Mouse (Mus musculus) left cerebral cortex, adult 2 months (tissue): ENCODE data around the gene Pcca. TPM values are rescaled to one million over a fixed set of nuclear protein-coding genes. Genes with fewer than 3 reads are reported as not detected.
A peak's percentile ranks its signal among the peaks of the same experiment; 100 is the strongest.
"Not testable (repeated sequence)": the region's sequence is repeated elsewhere in the genome, so short reads cannot be mapped to it uniquely, and the experiment has no call there.

Experiments used
- DNase-seq, 2 experiments: peaks; one replicate each; pipeline ENCODE4 v3.0.0; 2021 to 2022; ENCODE audit warnings: low spot score in 2 of 2, mixed read lengths in 1 of 2; ENCODE audit errors: extremely low spot score in 1 of 2
- H3K27ac ChIP-seq: fragments of 200-600 bp; 2 replicates; pipeline ENCODE4 v1.8.1; 2022
- H3K4me3 ChIP-seq: fragments of 200-600 bp; 2 replicates; pipeline ENCODE4 v1.8.1; 2022
- CTCF ChIP-seq: fragments of 200-600 bp; IDR thresholded peaks from 2 replicates; pipeline ENCODE4 v1.8.1; 2022; ENCODE audit warnings: antibody characterized with exemption, mild to moderate bottlenecking, moderate library complexity
- intact Hi-C: fragments of 180-260 bp; cut with DNase I; formaldehyde crosslinking; loops from one replicate; pipeline ENCODE4 v1.15.1; 2025
- total RNA-seq, 2 experiments: library from RNA; stranded (reverse); gene quantifications; 2 replicates each; pipeline ENCODE4 v1.2.3; 2021

Gene Pcca
- total RNA-seq, 2 experiments from 2014 or later = 30.2 to 36.2 TPM

DNA sequence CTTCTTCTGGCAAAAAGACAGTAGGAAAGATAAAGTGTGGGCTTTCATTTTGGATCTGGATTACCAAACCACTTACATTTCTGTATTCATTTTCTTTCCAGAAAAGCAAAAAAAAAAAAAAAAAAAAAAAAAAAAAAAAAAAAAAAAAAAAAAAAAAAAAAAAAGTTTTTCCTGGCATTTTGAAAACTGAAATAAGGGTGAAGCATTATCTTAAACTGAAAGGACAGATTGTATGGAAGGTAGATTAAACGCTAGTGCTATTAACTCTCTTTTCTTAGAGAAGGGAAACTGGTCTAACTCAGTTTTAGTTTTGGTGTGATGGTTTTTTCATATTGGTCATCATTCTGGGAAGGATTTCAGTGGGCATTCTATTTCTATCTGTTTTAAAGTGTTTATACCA is 42.1 kb upstream of the Pcca start:
- DNase-seq = no peak
- Histone ChIP-seq H3K4me3 (no peak overlapping the region), H3K27ac (no peak overlapping the region)
- TF ChIP-seq CTCF = no peak
- intact Hi-C loops = no loop called here

DNA sequence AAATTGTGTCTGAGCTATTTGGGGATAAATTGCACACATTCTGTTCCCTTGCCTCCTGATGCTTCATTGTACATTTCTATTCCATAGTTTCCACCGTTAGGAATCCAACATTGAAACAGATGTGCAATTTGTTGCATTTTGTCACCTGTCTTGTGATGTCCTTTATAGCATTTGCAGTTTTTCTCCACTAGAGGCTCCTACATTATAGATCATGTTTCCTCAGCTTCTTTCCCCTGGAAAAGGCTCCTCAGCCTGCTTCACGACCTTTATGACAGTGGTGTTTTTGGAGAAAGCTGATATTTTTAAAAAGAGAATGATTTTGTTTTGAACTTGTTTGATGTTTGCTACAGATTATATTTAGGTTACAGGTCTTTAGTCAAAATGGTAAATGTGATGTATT is 25.1 kb upstream of the Pcca start:
- TF ChIP-seq CTCF = peak; percentile 65
- intact Hi-C loops = no loop called here
- H3K27ac ChIP-seq = no peak overlapping the region
- no peak overlapping the region for H3K4me3 ChIP-seq
- DNase-seq = no peak

DNA sequence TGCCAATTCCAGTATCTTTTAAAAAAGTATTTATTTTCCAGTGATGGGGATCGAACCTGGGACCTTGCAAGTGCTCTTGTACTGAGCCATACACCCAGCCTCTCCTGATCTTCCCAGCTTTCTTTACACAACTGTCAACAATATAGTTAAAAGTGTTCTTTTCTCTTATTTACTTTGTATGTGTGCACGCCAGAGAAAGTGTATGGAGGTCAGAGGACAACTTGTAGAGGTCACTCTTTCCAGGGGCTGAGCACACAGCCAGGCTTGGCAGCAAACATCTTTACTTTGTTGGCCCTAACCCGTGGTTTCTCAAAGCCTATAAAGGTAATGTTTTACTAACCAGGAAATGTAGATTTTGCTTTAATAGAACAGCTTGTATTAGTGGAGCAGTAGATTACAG is 22.6 kb upstream of the Pcca start:
- Histone ChIP-seq H3K4me3 (no peak overlapping the region), H3K27ac (no peak overlapping the region)
- no peak for DNase-seq
- no peak for TF ChIP-seq CTCF
- intact Hi-C loops = loop anchor here (5.0 kb wide), 1 partner anchor 366 kb away; no protein-coding TSS in a partner anchor

DNA sequence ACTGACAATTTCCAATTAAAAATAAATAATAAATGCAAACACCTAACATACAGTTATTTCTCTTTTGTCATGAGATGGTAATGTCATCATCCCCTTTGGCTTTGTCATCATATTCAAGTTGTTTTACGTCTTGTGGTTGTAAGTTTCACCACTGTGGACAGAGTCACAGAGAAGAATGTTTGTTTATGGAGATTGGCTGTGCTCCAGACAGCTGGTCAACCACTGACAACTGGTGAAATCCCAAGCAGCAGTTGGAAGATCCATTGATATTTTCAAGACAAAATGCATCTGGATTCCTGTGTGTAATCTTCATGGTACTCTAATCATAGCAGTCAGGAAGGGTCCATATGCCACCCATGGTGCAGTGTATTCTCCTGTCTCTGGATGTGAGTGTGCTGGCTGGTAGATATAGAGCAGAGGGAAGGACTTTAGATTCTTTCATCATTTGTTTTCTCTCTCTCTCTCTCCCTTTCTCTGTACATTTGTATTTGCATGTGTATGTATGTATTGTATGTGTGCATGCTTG is 20.6 kb upstream of the Pcca start:
- no peak for TF ChIP-seq CTCF
- intact Hi-C loops = loop anchor here (5.0 kb wide), 1 partner anchor 364 kb away; no protein-coding TSS in a partner anchor
- Histone ChIP-seq H3K4me3 (no peak overlapping the region), H3K27ac (no peak overlapping the region)
- no peak for DNase-seq

DNA sequence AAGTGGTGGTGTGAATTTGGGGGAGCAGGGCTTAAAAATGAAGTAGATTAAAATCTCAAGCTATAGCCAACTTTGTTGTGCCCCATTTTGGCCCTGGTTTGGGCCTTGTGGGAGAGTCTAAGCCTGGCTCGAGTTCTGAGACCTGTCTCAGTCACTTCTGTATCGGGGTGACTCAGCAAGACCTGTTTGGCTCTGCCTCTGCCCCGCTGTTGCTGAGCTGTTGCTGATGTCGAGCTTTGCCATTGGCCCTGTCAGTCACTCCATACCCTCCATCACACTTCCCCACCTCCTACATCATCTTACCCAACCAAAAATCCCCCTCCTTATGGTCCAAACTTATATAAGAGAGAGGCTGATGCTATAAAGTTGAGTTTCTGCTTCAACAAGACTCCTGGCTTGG is 5.6 kb upstream of the Pcca start:
- H3K27ac ChIP-seq = no peak overlapping the region
- intact Hi-C loops = no loop called here
- no peak overlapping the region for H3K4me3 ChIP-seq
- TF ChIP-seq CTCF = no peak
- DNase-seq = no peak

DNA sequence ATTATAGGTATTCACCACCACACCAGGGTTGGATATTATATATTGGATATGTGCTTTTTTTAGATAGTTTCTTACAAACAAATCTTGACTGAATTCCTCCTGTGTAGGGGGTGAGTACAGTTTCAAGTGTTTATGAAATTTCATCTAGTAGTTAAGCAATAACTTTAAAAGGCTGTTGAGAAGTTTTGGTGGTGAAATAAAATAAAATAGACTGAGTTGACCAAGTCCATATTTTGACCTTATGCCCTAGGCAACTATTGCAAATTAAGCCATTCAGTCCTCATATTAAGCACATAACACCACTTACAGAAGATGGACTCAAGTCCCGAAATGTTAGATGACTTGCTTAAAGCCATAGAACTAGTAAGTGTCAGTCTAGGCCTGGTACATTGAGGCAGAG is 1.9 kb downstream of the Pcca start:
- intact Hi-C loops = no loop called here

DNA sequence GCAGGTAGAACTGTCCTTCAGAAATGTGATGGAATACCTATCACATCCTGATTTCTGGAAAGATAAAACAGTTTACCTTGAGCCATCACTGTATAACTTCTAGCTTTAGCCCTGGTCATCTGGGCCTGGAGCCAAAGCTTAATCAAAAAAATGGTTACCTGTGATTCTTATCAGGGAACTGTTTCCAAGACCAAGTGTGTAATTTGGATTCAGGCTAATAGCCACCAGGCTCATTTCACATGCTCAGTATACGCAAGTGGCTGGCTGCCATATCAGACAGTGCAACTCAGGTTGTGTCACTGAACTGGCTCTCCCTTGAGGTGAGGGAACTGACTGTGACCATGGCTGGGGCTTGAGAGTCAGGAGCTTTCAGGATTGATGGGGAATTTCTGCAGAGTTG is 14.3 kb downstream of the Pcca start:
- no peak overlapping the region for H3K27ac ChIP-seq
- DNase-seq = no peak
- H3K4me3 ChIP-seq = no peak overlapping the region
- TF ChIP-seq CTCF = no peak
- intact Hi-C loops = no loop called here

More for the DNA sequence above, 1.9 kb downstream of the Pcca start:
- DNase-seq = no peak
- no peak overlapping the region for H3K27ac ChIP-seq
- no peak for TF ChIP-seq CTCF
- H3K4me3 ChIP-seq = no peak overlapping the region

DNA sequence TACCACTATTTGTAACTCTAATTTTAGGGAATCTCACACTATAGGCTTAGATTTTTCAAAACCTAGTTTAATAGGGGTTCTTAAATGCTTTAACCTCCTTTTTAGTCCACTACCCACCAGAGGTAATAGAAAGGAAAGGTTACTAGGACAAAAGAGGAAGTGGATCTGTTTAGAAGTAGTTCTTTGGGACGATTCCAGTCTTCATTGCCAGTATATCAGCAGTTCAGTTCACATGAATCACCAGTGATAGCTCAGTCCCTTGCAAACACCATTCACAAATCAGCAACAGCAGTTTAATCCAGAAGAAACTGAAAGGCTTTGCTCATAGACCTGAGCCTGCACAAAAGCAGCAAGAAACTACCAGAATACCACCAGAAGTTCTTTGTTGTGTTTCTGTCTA is 14.8 kb downstream of the Pcca start:
- intact Hi-C loops = no loop called here
- Histone ChIP-seq H3K27ac (no peak overlapping the region), H3K4me3 (no peak overlapping the region)
- no peak for TF ChIP-seq CTCF
- DNase-seq = no peak

DNA sequence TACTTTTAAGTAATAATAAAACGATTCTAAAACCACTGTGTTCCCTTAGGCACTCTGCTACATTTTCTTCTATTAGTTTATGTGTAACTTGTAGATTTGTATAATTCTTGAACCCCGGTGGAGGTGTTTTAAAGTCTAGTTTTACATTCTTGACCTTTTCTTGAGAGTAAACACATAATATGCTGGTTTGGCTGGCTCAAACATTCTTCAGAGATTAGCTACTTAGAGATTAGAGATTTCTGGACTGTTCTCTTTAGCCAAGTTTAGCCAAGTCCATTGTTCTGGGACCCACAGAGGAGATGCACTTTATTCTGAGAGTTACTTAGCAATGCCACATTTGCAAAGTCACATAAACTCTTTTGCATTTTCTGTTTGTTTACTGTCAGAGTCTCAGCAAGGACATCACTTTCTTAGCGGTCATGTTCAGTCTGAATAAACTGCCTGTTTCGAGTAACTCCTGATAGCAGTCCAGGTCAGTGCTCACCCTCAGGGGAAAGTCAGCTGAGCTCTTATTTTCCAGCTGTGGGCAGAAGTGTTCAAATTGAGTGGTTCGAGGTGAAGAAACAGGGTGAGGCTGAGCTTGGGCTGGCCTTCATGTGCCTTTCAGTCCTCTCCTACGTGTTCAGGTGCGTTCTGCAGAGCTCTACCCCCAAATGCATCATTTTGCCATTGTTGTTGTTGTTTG is 18.8 kb downstream of the Pcca start:
- no peak overlapping the region for H3K4me3 ChIP-seq

DNA sequence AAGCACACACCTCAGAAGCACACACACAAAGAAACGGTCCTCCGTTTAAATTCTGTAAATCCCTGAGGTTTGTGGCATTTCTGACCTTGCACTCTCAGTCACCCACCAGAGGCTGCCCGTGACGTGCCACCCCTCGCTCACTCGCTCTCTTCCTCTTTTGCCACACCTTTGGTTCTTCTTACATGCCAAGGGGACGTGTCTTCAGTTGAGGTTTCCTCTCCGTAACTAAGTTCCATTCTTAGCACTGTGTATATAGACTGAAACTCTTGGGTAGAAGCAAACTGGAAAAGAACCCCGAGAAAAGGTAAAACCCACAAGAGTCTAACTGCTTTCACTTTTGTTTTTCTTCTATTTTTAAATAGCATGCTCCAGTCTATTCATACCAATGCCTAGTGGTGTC is 23.2 kb downstream of the Pcca start:
- DNase-seq = no peak
- intact Hi-C loops = no loop called here
- no peak overlapping the region for H3K27ac ChIP-seq
- no peak for TF ChIP-seq CTCF
- H3K4me3 ChIP-seq = no peak overlapping the region

More for the DNA sequence above, 18.8 kb downstream of the Pcca start:
- intact Hi-C loops = no loop called here
- no peak overlapping the region for H3K27ac ChIP-seq
- no peak for DNase-seq
- TF ChIP-seq CTCF = no peak

DNA sequence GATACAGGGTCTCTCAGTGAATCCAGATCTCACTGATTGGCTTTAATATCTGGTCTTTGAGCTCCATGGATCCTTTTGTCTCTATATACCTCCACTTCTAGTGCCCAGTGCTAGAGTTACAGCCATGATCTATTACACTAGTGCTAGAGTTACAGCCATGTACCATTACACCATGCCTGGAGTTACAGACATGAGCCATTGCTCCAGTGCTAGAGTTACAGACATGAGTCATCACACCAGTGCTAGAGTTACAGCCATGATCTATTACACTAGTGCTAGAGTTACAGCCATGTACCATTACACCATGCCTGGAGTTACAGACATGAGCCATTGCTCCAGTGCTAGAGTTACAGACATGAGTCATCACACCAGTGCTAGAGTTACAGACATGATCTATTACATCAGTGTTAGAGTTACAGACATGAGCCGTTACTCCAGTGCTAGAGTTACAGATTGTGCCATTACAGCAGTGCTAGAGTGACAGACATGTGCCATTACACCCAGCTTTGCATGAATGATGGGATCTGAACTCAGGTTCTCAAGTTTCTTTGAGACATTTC is 26.8 kb downstream of the Pcca start:
- intact Hi-C loops = not testable (repeated sequence)

DNA sequence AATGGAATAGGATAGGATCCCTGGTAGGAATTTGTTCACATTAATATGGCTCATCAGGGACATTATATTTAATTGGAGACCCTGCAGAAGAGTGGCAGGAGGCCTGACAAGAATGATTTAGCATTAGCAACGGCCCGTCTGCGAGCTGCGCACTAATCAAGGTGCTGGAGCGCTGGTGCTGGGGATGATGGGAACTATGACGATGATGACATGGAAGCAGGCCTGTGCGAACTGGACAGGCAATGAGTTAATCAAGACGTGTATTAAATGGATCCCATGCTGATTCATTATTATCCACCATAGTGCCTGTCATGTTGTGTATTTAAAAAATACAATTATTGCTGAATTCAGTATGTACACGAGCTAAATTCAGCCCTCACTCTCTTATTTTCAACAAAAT is 36.7 kb downstream of the Pcca start:
- intact Hi-C loops = no loop called here
- Histone ChIP-seq H3K27ac (no peak overlapping the region), H3K4me3 (no peak overlapping the region)
- DNase-seq = no peak
- no peak for TF ChIP-seq CTCF

More for the DNA sequence above, 26.8 kb downstream of the Pcca start:
- H3K27ac ChIP-seq, H3K4me3 ChIP-seq, DNase-seq: not testable (repeated sequence)
